Mouse (Mus musculus) embryonic facial prominence, embryonic 10.5 days (tissue): ENCODE results near the gene Eefsec. TPM values are rescaled to one million over a fixed set of nuclear protein-coding genes. Genes with fewer than 3 reads are reported as not detected.
A peak's percentile ranks its signal among the peaks of the same experiment; 100 is the strongest.

ENCODE experiments used
- DNase-seq: peaks from one replicate; pipeline ENCODE4 v3.0.0-alpha.2; 2017; ENCODE audit warnings: low spot score
- H3K27ac ChIP-seq: fragments of 300-500 bp; sonication (generic); replicated peaks from 2 replicates; pipeline ENCODE4 v1.5.1; 2016; ENCODE audit warnings: mild to moderate bottlenecking
- H3K27me3 ChIP-seq: fragments of 300-500 bp; sonication (generic); replicated peaks from 2 replicates; pipeline ENCODE4 v1.6.1; 2016; ENCODE audit warnings: low read depth, mild to moderate bottlenecking; ENCODE audit not compliant: poor library complexity, severe bottlenecking
- H3K36me3 ChIP-seq: fragments of 300-500 bp; sonication (generic); replicated peaks from 2 replicates; pipeline ENCODE4 v1.6.1; 2016; ENCODE audit warnings: mild to moderate bottlenecking, moderate library complexity
- H3K4me1 ChIP-seq: fragments of 300-500 bp; sonication (generic); 2 replicates; pipeline ENCODE4 v1.6.1; 2016
- H3K4me3 ChIP-seq: fragments of 300-500 bp; sonication (generic); 2 replicates; pipeline ENCODE4 v1.5.1; 2016; ENCODE audit warnings: mild to moderate bottlenecking, moderate library complexity
- H3K9me3 ChIP-seq: fragments of 300-500 bp; sonication (generic); 2 replicates; pipeline ENCODE4 v1.6.1; 2016; ENCODE audit warnings: mild to moderate bottlenecking
- WGBS: fragments of 180-500 bp; shearing (Covaris S2); methylation state at CpG from one replicate; pipeline ENCODE4 v1.1.7; 2016; 5-methylcytosine and 5-hydroxymethylcytosine counted together
- polyA plus RNA-seq: library from polyadenylated mRNA; unstranded; fragments of >200 nt; fragmentation: Nextera tagmentation; extraction: Ambion mirVana; gene quantifications from 2 replicates; pipeline ENCODE4 v1.2.1, GENCODE M21; 2016

Gene Eefsec
- polyA plus RNA-seq, 1 experiment from 2014 or later: 45.0 TPM

- H3K27ac ChIP-seq: no peak overlapping the region
- no peak overlapping the region for H3K4me3 ChIP-seq
- no peak for DNase-seq
- H3K36me3 ChIP-seq: no peaks in the 10 kb centered on the region
- no peaks in the 10 kb centered on the region for H3K27me3 ChIP-seq
- H3K9me3 ChIP-seq: no peaks in the 10 kb centered on the region
- H3K4me1 ChIP-seq: peaks cover 14% of the 10 kb centered on the region
- WGBS: 84% methylated on average over 3 of the region's 3 CpGs
Measured at GRCm38 (mm10) chr6:88267068-88267467, 179.3 kb downstream of the Eefsec start.

- H3K4me3 ChIP-seq: no peak overlapping the region
- DNase-seq: no peak
- no peaks in the 10 kb centered on the region for H3K27me3 ChIP-seq
- H3K4me1 ChIP-seq: peaks cover 17% of the 10 kb centered on the region
- no peaks in the 10 kb centered on the region for H3K9me3 ChIP-seq
- no peaks in the 10 kb centered on the region for H3K36me3 ChIP-seq
- no peak overlapping the region for H3K27ac ChIP-seq
- 85% methylated on average over 3 of the region's 3 CpGs for WGBS
Measured at GRCm38 (mm10) chr6:88266055-88266454, 180.3 kb downstream of the Eefsec start.

GRCm38 (mm10) chr6:88265355-88265754 is 181.0 kb downstream of the Eefsec start:
- 88% methylated on average over 1 of the region's 1 CpGs for WGBS
- DNase-seq: no peak

DNA sequence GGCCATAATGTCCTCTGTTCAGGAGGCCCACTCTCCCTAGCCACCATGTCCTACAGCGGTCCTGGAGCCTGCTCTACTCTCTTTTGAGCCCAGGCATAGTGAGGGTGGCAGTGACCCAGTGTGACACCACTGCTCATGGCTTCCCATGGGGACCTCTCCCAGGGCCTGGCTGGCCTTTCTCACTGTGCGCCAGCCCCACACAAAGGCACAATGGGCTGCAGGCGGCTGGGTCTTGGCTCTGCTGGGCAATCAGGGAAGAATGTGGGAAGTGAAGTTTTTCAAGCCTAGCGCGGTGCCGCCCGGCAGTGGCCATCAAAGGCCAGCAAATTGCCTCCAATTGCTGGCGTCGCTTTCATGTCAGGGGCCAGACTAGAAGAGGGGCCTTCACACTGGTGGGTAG is 184.2 kb downstream of the Eefsec start:
- no peak overlapping the region for H3K4me3 ChIP-seq
- H3K4me1 ChIP-seq: peaks cover 17% of the 10 kb centered on the region
- H3K27ac ChIP-seq: peak overlapping the region; percentile 71
- H3K27me3 ChIP-seq: no peaks in the 10 kb centered on the region
- WGBS: 34% methylated on average over 9 of the region's 9 CpGs
- DNase-seq: peak; percentile 45
- peaks cover 9% of the 10 kb centered on the region for H3K36me3 ChIP-seq
- no peaks in the 10 kb centered on the region for H3K9me3 ChIP-seq

More at GRCm38 (mm10) chr6:88265355-88265754, 181.0 kb downstream of the Eefsec start:
- no peaks in the 10 kb centered on the region for H3K36me3 ChIP-seq
- no peaks in the 10 kb centered on the region for H3K27me3 ChIP-seq
- H3K9me3 ChIP-seq: no peaks in the 10 kb centered on the region
- no peak overlapping the region for H3K4me3 ChIP-seq
- H3K27ac ChIP-seq: no peak overlapping the region
- peaks cover 17% of the 10 kb centered on the region for H3K4me1 ChIP-seq

DNA sequence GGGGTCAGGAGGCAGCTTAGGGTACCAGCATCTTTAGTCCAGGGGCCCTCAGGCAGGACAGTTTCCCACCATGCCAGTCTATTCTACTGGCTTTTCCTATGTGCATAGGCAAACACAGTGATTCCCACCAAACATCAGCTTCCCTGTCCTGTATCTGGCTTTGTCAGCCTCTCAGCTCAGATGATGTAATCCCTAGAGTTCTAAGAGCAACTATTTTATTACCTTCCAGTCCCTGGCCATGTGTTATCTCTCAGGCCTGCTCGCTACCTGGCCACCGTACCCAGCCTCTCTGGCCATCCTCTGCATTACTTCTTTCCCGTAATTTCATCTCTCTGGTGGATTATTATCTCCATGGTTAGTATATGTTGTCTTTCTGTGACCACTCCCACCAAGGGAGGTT is 185.7 kb downstream of the Eefsec start:
- Histone ChIP-seq H3K27ac (no peak overlapping the region), H3K4me1 (peaks cover 17% of the 10 kb centered on the region), H3K9me3 (no peaks in the 10 kb centered on the region), H3K36me3 (peaks cover 24% of the 10 kb centered on the region), H3K4me3 (no peak overlapping the region), H3K27me3 (no peaks in the 10 kb centered on the region)
- DNase-seq: no peak
- 86% methylated on average over 3 of the region's 3 CpGs for WGBS

DNA sequence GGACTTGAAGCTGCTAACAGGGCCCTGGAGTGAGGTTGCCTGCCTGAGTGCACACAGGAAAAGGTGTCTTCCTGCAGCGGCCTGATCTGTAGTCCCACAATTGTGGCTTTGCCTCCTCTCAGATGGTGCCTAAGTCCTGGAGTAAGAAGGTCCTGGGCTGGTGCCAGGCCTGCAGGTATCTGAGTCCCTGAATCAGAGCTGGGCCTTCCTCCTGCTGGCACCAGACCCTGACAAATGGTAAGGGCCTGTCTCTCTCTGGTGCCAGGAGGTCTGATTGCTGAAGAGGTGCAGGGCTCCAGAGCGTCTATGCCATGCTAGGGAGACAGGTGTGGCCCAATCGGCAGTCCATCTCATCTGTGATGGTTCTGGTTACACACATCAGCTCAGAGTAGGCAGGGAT is 186.7 kb downstream of the Eefsec start:
- Histone ChIP-seq H3K9me3 (no peaks in the 10 kb centered on the region), H3K4me1 (peaks cover 17% of the 10 kb centered on the region), H3K27ac (0 out of 2 replicates have a peak overlapping the region, but pooled peaks have one; percentile 10), H3K4me3 (no peak overlapping the region), H3K27me3 (no peaks in the 10 kb centered on the region), H3K36me3 (peaks cover 26% of the 10 kb centered on the region)
- DNase-seq: no peak
- 86% methylated on average over 3 of the region's 3 CpGs for WGBS

DNA sequence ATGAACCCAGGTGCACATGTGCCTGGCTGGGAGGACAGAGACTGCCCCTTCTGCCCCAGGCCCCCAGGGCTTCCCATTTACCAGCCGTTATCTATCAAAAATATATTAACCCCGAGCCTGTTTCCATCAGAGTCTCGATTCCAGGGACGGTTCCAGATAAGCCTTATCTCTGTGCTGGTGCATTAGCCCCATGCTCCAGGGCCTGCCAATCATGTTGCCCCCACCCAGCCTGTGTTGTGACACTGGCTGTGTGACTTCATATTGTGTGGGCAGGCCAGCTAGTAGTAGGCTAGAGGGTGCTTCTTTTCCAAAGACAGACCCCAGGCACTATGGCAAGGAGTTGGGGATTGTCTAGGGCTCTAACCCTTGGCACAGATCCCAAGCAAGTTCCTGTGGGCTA is 190.9 kb downstream of the Eefsec start:
- Histone ChIP-seq H3K4me1 (no peaks in the 10 kb centered on the region), H3K4me3 (no peak overlapping the region), H3K27me3 (no peaks in the 10 kb centered on the region), H3K27ac (peak overlapping the region; percentile 19; the same call in 1 of the 2 replicates), H3K9me3 (no peaks in the 10 kb centered on the region), H3K36me3 (peaks cover 26% of the 10 kb centered on the region)
- WGBS: 86% methylated on average over 4 of the region's 4 CpGs
- DNase-seq: no peak

DNA sequence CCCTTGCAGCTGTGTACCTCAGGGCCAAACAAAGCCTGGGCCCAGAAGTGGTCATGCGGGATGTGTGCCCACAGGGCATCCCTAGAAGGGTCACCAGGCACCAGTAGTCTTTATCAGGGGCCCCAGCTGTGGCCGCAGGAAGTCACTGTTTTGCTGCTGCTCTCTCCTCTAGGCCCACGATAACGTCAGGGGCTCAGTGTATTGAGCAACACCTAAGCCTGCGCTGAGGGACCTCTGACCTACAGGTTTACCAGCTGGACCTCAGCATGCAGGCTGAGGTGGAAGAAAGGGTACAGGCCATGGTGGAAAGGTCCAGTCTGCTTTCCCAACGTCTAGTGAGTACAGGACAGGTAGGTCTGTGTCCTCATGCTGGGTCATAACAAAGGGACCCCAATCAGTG is 192.3 kb downstream of the Eefsec start:
- Histone ChIP-seq H3K4me1 (no peaks in the 10 kb centered on the region), H3K9me3 (no peaks in the 10 kb centered on the region), H3K27me3 (no peaks in the 10 kb centered on the region), H3K4me3 (no peak overlapping the region), H3K27ac (no peak overlapping the region), H3K36me3 (peaks cover 26% of the 10 kb centered on the region)
- DNase-seq: no peak
- WGBS: 66% methylated on average over 6 of the region's 6 CpGs

DNA sequence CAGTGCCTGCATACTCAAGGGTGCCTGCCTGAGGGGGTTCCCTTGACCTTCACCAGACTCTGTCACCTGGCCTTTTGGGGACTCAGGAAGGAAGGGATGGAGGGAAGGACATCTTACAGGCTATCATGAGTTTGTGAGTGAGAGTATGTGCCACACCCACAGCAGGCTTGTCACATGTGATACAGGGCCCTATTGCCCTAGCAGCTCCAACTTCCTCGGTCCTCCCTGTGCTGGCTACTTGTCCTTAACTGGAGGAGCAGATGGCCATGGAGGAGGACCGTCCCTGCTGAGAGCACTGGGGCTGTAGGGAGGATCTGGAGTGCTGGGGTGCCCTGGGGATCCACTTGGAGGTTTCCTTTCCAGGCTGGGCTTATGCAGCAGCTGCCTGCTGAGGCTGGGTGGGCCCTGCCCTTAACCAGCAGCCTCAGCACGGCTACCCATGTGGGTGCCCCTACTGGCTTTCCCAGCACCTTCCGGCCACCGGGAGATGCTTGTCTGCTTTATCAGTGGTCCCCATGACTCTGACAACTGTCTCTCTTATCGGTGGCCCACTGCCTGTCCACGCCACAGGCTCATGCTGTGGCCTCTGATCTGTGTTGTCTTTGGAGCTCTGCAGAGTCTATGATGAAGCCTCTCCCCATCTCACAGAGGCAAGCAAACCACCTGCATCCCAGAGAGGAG is 194.4 kb downstream of the Eefsec start:
- Histone ChIP-seq H3K4me3 (no peak overlapping the region), H3K27ac (no peak overlapping the region), H3K4me1 (peaks cover 6% of the 10 kb centered on the region), H3K9me3 (no peaks in the 10 kb centered on the region), H3K36me3 (peaks cover 15% of the 10 kb centered on the region), H3K27me3 (0 out of 2 replicates have a peak, but pooled peaks cover 4% of the 10 kb centered on the region)
- 76% methylated on average over 7 of the region's 7 CpGs for WGBS
- DNase-seq: no peak

DNA sequence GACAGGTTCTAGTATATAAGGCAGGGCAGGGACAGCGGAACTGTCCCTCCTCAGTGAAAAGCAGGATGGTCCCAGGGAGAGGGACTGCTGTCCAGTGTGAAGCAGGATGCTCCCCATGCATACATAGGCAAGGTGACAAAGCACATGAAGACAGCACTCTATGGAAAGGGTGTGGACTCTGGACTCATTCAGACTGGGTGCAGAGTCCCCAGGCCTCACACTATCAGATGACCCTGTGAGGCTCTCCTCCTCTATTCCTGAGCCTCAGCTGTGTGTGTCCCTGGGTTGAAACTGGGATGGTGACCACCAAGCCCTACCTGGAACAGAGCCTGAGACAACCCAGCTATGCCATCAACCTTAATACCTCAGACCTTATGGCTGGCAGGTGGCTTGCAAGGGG is 194.9 kb downstream of the Eefsec start:
- Histone ChIP-seq H3K27me3 (0 out of 2 replicates have a peak, but pooled peaks cover 4% of the 10 kb centered on the region), H3K9me3 (no peaks in the 10 kb centered on the region), H3K27ac (no peak overlapping the region), H3K4me3 (no peak overlapping the region), H3K4me1 (peaks cover 11% of the 10 kb centered on the region), H3K36me3 (peaks cover 9% of the 10 kb centered on the region)
- DNase-seq: no peak
- 91% methylated on average over 1 of the region's 1 CpGs for WGBS

GRCm38 (mm10) chr6:88249231-88249630 is 197.1 kb downstream of the Eefsec start:
- WGBS: 84% methylated on average over 1 of the region's 1 CpGs
- Histone ChIP-seq H3K4me1 (peaks cover 28% of the 10 kb centered on the region), H3K4me3 (no peak overlapping the region), H3K9me3 (no peaks in the 10 kb centered on the region), H3K27ac (no peak overlapping the region), H3K36me3 (no peaks in the 10 kb centered on the region), H3K27me3 (peaks cover 14% of the 10 kb centered on the region; the same call in 1 of the 2 replicates)
- DNase-seq: no peak

DNA sequence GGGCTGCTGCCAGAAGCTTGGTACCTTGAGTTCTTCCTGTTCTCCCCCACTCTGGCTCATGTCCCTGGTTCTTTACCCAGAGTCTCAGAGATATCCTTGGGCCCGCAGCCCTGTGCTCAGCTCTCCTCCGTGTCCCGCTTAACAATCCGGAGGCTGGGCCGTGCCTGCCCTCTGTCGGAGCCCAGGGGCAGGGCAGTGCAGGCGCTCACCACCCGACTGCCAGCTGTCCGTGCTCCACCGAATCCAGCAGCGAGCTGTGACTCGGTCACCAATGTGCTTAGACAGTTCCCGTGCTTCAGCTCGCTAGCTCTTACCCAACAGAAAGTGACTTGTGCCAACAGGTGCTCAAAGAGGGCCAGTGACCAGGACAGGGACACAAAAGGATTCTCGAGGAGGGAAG is 203.7 kb downstream of the Eefsec start:
- Histone ChIP-seq H3K9me3 (no peaks in the 10 kb centered on the region), H3K4me1 (peaks cover 51% of the 10 kb centered on the region), H3K27ac (peak overlapping the region; percentile 32; the same call in 1 of the 2 replicates), H3K27me3 (peaks cover 74% of the 10 kb centered on the region), H3K4me3 (peak overlapping the region; percentile 26), H3K36me3 (no peaks in the 10 kb centered on the region)
- DNase-seq: peak; percentile 85
- 2% methylated on average over 15 of the region's 15 CpGs for WGBS

- WGBS: 12% methylated on average over 7 of the region's 7 CpGs
- H3K27me3 ChIP-seq: peaks cover 95% of the 10 kb centered on the region
- H3K4me1 ChIP-seq: peaks cover 39% of the 10 kb centered on the region
- H3K36me3 ChIP-seq: no peaks in the 10 kb centered on the region
- peak overlapping the region; percentile 47; the same call in 1 of the 2 replicates for H3K4me3 ChIP-seq
- H3K9me3 ChIP-seq: no peaks in the 10 kb centered on the region
- peak overlapping the region; percentile 71; the same call in 1 of the 2 replicates for H3K27ac ChIP-seq
- DNase-seq: no peak
Measured at GRCm38 (mm10) chr6:88236513-88236912, 209.8 kb downstream of the Eefsec start.
